Mouse (Mus musculus): ENCODE data around the gene Cops6.

The Cops6 gene

DNA sequence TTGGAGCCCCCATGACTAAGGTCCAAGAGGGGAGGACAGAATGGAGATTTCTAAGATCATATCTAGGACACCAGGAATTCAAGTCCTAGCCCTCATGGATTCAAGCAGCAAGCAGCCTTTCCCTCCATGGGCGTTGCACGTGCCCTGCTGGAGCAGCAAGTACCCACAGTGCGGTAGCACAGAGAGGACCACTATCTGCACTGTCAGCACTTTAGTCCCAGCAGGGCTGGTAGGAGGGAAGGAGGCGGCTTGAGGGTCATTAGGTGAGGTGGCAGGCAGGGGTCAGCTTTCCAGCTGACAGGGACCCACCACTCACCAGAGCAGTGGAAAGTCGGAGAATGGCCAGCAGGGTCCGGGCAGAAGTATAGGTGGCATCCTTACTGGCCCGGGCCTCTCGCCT lies 4.7 kb downstream of the Cops6 start:
- H3K27me3 ChIP-seq (ENCODE audit: control insufficient read depth, insufficient read depth, low read length, poor library complexity, severe bottlenecking), result no peaks in the 10 kb centered on the region
- H3K36me3 ChIP-seq (ENCODE audit: control insufficient read depth, insufficient read depth, low read length, poor library complexity, severe bottlenecking), result peaks cover 21% of the 10 kb centered on the region
- DNase-seq (ENCODE audit: low read depth, low spot score), result no peak

DNA sequence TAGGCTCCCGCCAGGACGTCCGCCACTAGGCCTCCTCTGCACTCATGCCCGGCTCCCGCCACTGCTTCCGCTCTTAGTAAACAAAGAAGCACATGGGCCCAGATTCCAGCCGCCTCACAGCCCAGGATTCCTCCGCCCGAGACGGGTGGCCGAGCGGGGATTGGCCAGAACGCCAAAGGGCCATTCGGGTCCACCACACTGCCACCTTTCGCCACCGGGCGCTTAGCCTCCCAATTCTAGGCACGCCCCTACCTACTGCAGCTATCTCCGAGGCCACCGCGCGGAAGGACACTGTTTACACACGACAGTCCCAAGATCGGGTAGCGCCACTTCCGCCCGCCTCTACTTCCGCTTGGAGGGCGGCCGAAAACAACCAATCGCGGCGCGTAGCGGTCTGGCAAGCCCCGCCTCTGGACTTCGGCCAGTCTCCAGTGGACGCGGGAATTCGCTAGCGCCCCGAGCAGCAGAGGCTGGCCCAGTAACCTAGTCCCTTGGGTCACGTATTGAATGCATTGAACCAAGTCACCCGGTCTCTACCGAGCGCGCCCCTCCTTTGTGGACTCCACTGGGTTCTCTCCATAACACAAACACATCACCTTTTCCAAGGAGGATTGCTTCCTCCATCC lies 10.2 kb downstream of the Cops6 start:
- Histone ChIP-seq H3K36me3 (ENCODE audit: control insufficient read depth, insufficient read depth, low read length, poor library complexity, severe bottlenecking) (peaks cover 8% of the 10 kb centered on the region), H3K27me3 (ENCODE audit: control insufficient read depth, insufficient read depth, low read length, poor library complexity, severe bottlenecking) (no peaks in the 10 kb centered on the region)
- DNase-seq (ENCODE audit: low read depth, low spot score), result peak; percentile 95

GRCm38 (mm10) chr5:138171695-138172491 lies 11.0 kb downstream of the Cops6 start, which contains the start of the genes Ap4m1 and Mcm7:
Ap4m1 (plus strand) TSS chr5:138172002.
Mcm7 (minus strand) TSS chr5:138172422.
- Histone ChIP-seq H3K27me3 (ENCODE audit: control insufficient read depth, insufficient read depth, low read length, poor library complexity, severe bottlenecking) (no peaks in the 10 kb centered on the region), H3K36me3 (ENCODE audit: control insufficient read depth, insufficient read depth, low read length, poor library complexity, severe bottlenecking) (peaks cover 3% of the 10 kb centered on the region; the same call in 1 of the 2 replicates)
- peak; percentile 95 for DNase-seq (ENCODE audit: low read depth, low spot score)

GRCm38 (mm10) chr5:138173217-138173616 lies 12.3 kb downstream of the Cops6 start:
- peaks cover 4% of the 10 kb centered on the region for H3K36me3 ChIP-seq (ENCODE audit: control insufficient read depth, insufficient read depth, low read length, poor library complexity, severe bottlenecking)
- H3K27me3 ChIP-seq (ENCODE audit: control insufficient read depth, insufficient read depth, low read length, poor library complexity, severe bottlenecking), result no peaks in the 10 kb centered on the region

DNA sequence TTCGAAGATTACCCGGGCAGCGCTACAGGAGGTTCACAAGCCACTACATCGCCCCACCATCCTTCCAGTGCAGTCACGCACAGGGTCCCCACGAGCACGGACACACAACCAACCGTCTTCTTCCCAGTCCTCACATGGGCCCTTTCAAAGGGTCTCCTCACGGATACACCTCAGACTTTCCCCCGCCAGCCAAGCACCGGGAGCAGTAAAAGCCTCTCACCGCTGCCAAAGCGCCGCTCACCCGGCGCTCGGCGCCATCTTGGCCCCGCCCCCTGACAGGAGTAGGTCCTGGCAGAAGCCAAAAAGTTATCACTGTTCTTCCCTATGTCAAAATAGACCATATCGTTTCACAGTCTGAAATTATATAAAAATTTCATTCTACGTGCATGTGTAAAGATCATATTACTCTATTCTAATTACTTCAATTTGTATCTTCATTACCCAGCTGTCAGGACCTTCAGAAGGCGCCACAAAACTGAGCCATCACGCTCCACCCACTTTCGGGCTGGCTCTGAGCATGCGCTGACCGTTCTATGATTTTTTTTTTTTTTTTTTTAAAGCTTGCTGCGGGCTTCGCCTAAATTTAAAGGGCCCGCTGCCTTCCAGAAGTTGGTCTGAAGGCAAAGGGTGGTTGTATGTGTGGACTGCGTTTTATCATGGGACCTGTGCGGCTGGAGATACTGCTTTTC lies 26.2 kb downstream of the Cops6 start, which contains the start of the genes Taf6 and Cnpy4:
Taf6 (minus strand) TSS at position 502 of the 689 bp plus-strand sequence.
Cnpy4 (plus strand) TSS at position 536 of the 689 bp plus-strand sequence.
- no peaks in the 10 kb centered on the region; the same call in none of the 2 replicates for H3K36me3 ChIP-seq (ENCODE audit: control insufficient read depth, insufficient read depth, low read length, poor library complexity, severe bottlenecking)
- no peaks in the 10 kb centered on the region for H3K27me3 ChIP-seq (ENCODE audit: control insufficient read depth, insufficient read depth, low read length, poor library complexity, severe bottlenecking)
- peak; percentile 94 for DNase-seq (ENCODE audit: low read depth, low spot score)

More at GRCm38 (mm10) chr5:138173217-138173616, 12.3 kb downstream of the Cops6 start:
- DNase-seq (ENCODE audit: low read depth, low spot score), result no peak

DNA sequence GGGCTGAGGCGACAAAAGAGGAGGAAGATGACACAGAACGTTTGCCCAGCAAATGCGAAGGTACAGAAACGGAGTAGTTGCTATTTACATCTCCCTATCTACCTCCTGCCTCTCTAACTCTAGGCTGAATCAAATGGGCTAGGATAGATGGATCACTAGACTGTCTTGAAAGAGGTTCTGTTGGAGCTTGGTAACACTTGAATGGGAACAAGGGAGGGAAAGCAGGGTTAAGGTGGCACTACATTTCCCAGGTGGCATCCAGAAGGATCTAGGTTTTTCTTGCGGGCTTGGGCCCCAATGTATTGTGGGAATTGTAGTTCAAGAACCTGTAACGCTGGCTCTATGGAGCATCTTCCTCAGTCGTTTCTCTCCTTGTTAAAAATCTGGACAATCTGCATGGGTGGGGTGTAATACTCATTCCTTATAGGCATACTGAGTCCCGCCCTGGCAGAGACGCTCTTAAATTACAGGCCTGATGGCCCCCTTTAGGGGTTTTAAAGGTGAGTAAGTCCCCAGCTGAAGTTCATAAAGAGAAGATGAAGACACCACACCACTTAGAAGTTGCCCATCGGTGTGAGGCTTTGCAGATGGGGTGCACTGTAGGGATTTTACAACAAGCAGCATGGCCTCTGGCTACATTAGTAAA lies 26.9 kb downstream of the Cops6 start:
- DNase-seq (ENCODE audit: low read depth, low spot score), result peak; percentile 87
- Histone ChIP-seq H3K27me3 (ENCODE audit: control insufficient read depth, insufficient read depth, low read length, poor library complexity, severe bottlenecking) (no peaks in the 10 kb centered on the region), H3K36me3 (ENCODE audit: control insufficient read depth, insufficient read depth, low read length, poor library complexity, severe bottlenecking) (no peaks in the 10 kb centered on the region; the same call in 1 of the 2 replicates)

DNA sequence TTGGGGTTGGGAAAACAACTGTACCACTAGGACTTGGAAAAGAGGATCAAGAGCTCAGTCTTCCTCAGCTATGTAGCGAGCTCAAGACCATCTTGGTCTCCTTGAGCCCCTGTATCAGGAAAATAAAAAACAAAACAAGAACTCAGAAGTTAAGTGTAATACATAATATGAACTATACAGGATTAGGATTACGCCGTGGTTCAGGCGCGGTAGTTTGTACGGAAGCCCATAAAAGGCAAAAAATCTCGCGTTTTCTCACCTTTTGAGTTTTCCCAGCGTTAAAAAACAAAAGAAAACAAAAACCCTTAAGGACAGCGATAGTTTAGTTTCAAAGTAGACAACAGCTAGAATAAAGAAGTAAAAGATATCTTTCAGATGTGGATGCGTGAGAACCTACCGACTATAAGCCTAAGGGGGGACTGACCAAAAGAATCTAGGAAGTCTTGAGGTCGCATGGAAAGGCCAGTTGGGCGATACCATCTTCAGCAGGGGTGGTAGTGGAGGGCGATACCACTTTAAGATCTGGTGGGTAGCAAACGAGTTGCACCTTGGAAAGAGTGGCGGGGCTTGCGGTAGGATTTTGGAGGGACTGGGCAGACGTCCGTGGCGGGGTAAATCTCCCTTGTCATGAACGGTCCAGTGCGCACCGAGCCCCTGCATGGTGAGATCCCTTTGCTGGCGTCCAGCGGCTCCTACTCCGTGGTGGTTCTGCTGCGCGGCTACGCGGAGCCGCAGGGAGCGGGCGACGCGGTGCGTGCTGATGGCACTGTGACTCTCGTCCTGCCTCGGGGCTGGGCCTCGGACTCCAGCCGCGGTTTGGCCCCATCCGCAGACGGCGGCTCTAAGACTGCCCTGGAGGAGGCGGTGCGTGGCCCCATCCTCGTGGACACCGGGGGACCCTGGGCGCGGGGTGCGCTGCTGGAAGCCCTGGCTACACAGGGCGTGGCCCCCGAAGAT lies 33.2 kb downstream of the Cops6 start, which contains the start of gene Mblac1:
Mblac1 (plus strand) TSS at position 544 of the 957 bp plus-strand sequence.
- Histone ChIP-seq H3K36me3 (ENCODE audit: control insufficient read depth, insufficient read depth, low read length, poor library complexity, severe bottlenecking) (no peaks in the 10 kb centered on the region), H3K27me3 (ENCODE audit: control insufficient read depth, insufficient read depth, low read length, poor library complexity, severe bottlenecking) (no peaks in the 10 kb centered on the region)
- DNase-seq (ENCODE audit: low read depth, low spot score), result peak; percentile 82

DNA sequence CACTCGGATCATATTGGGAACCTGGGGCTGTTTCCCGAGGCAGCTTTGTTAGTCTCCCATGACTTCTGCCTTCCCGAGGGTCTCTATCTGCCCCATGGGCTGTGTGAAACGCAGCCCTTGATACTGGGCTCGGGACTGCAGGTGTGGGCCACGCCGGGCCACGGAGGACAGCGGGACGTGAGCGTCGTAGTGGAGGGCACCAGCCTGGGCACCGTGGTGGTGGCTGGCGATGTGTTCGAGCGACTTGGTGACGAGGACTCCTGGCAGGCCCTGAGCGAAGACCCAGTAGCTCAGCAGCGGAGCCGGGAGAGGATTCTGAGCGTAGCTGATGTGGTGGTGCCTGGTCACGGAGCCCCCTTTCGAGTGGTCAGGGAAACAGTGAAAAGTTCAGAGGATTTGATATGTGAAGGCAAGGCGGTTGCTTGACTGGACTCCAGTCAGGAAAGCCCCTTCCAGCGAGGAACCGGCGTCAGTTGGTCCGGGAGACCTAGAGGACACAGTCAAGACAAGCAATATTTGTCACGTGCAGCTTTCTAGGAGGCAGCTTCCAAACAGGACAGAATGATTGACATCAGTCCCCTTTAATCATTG lies 34.0 kb downstream of the Cops6 start:
- peak; percentile 27 for DNase-seq (ENCODE audit: low read depth, low spot score)
- no peaks in the 10 kb centered on the region for H3K36me3 ChIP-seq (ENCODE audit: control insufficient read depth, insufficient read depth, low read length, poor library complexity, severe bottlenecking)

GRCm38 (mm10) chr5:138195463-138195862 lies 34.6 kb downstream of the Cops6 start:
- no peaks in the 10 kb centered on the region for H3K27me3 ChIP-seq (ENCODE audit: control insufficient read depth, insufficient read depth, low read length, poor library complexity, severe bottlenecking)
- H3K36me3 ChIP-seq (ENCODE audit: control insufficient read depth, insufficient read depth, low read length, poor library complexity, severe bottlenecking), result no peaks in the 10 kb centered on the region
- no peak for DNase-seq (ENCODE audit: low read depth, low spot score)

More for the DNA sequence above, 34.0 kb downstream of the Cops6 start:
- no peaks in the 10 kb centered on the region for H3K27me3 ChIP-seq (ENCODE audit: control insufficient read depth, insufficient read depth, low read length, poor library complexity, severe bottlenecking)

GRCm38 (mm10) chr5:138199576-138199975 lies 38.7 kb downstream of the Cops6 start:
- DNase-seq (ENCODE audit: low read depth, low spot score), result no peak
- Histone ChIP-seq H3K36me3 (ENCODE audit: control insufficient read depth, insufficient read depth, low read length, poor library complexity, severe bottlenecking) (no peaks in the 10 kb centered on the region), H3K27me3 (ENCODE audit: control insufficient read depth, insufficient read depth, low read length, poor library complexity, severe bottlenecking) (no peaks in the 10 kb centered on the region)

DNA sequence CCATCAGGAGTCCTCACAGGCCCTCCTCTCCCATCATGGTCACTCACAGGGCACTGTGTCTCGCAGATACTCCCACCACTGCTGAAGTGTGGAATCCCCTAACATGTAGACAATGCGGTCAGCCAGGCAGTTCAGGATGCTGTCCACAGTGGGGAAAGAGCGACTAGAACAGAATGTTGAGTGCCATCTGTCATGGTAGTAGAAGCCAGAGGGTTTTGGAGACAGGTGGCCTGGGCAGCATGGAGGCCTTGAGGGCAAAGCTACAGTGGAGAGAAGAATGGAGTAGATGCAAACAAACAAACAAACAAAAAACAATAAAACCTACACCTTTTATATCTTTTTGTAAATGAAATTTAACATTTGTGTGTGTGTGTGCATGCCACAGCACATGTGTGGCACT lies 41.2 kb downstream of the Cops6 start:
- Histone ChIP-seq H3K36me3 (ENCODE audit: control insufficient read depth, insufficient read depth, low read length, poor library complexity, severe bottlenecking) (no peaks in the 10 kb centered on the region), H3K27me3 (ENCODE audit: control insufficient read depth, insufficient read depth, low read length, poor library complexity, severe bottlenecking) (no peaks in the 10 kb centered on the region)
- DNase-seq (ENCODE audit: low read depth, low spot score), result no peak

- Histone ChIP-seq H3K36me3 (ENCODE audit: control insufficient read depth, insufficient read depth, low read length, poor library complexity, severe bottlenecking) (no peaks in the 10 kb centered on the region), H3K27me3 (ENCODE audit: control insufficient read depth, insufficient read depth, low read length, poor library complexity, severe bottlenecking) (no peaks in the 10 kb centered on the region)
- DNase-seq (ENCODE audit: low read depth, low spot score), result no peak
Measured at GRCm38 (mm10) chr5:138207253-138207652, 46.4 kb downstream of the Cops6 start.

GRCm38 (mm10) chr5:138207873-138208272 lies 47.0 kb downstream of the Cops6 start:
- no peak for DNase-seq (ENCODE audit: low read depth, low spot score)

More at GRCm38 (mm10) chr5:138207873-138208272, 47.0 kb downstream of the Cops6 start:
- no peaks in the 10 kb centered on the region for H3K27me3 ChIP-seq (ENCODE audit: control insufficient read depth, insufficient read depth, low read length, poor library complexity, severe bottlenecking)
- H3K36me3 ChIP-seq (ENCODE audit: control insufficient read depth, insufficient read depth, low read length, poor library complexity, severe bottlenecking), result no peaks in the 10 kb centered on the region
